ENCODE assay signal across 12 mouse cellular contexts in genomic region chr2:155283793-155284192, GRCm38 (mm10). TPM values are rescaled to one million over a fixed set of nuclear protein-coding genes. Genes with fewer than 3 reads are reported as not detected.
DNase-seq lines count a peak whose midpoint lies in the region; ATAC-seq and TF ChIP-seq lines count a peak whose summit lies in the region.
"Had no signal": no experiment of that assay in that cellular context is flagged by ENCODE, and none has a peak within 500 bp of the region (broad histone marks: within the 10 kb centered on the region; RNA-seq: fewer than 3 reads in every experiment).

No protein-coding gene starts in this region.

- no peak overlapping the region for H3K9ac ChIP-seq in heart, embryonic 13.5 days
- H3K9ac ChIP-seq in stomach, postnatal 0 days (ENCODE audit: low read length), result no peak overlapping the region

- no peak for ATAC-seq in heart, embryonic 13.5 days (ENCODE audit: extremely low read depth, insufficient number of reproducible peaks, low FRiP score, low TSS enrichment)
- no peak for ATAC-seq in stomach, postnatal 0 days (ENCODE audit: low FRiP score, low TSS enrichment)
- ATAC-seq: CD4-positive, CD25-positive, alpha-beta regulatory T cell, adult 4 months; hindbrain, postnatal 0 days had no signal

- H3K27ac ChIP-seq in heart, embryonic 13.5 days (replicated peaks), result peak overlapping the region; percentile 76
- H3K27ac ChIP-seq in stomach, postnatal 0 days (replicated peaks), result peak overlapping the region; percentile 78
- H3K27ac ChIP-seq: hindbrain, postnatal 0 days had no signal

- H3K4me1 ChIP-seq in heart, embryonic 13.5 days, result peaks cover 45% of the 10 kb centered on the region
- no peaks in the 10 kb centered on the region for H3K4me1 ChIP-seq in stomach, postnatal 0 days (replicated peaks; ENCODE audit: control insufficient read depth, insufficient read depth)

- 80% methylated on average over 4 of the region's 4 CpGs for WGBS in heart, embryonic 13.5 days
- 73% methylated on average over 4 of the region's 4 CpGs for WGBS in stomach, postnatal 0 days

- peaks cover 29% of the 10 kb centered on the region for H3K36me3 ChIP-seq in heart, embryonic 13.5 days
- peaks cover 7% of the 10 kb centered on the region for H3K36me3 ChIP-seq in stomach, postnatal 0 days (ENCODE audit: control insufficient read depth, insufficient read depth, low read length)

- TF ChIP-seq EP300 in stomach, postnatal 0 days (optimal IDR thresholded peaks at IDR 0.05), result no peak

- no peak overlapping the region for H3K4me3 ChIP-seq in heart, embryonic 13.5 days
- no peak overlapping the region for H3K4me3 ChIP-seq in stomach, postnatal 0 days (ENCODE audit: low read depth, low read length)
- H3K4me3 ChIP-seq: megakaryocyte, embryonic 14.5 days had no signal

- H3K9me3 ChIP-seq in heart, embryonic 13.5 days, result no peaks in the 10 kb centered on the region
- H3K9me3 ChIP-seq in stomach, postnatal 0 days (ENCODE audit: control insufficient read depth, low read length), result no peaks in the 10 kb centered on the region
- H3K9me3 ChIP-seq: megakaryocyte, embryonic 14.5 days had no signal

- peak; percentile 33 to 56 for DNase-seq in cerebellum, postnatal 25 days
- DNase-seq in cerebellum, adult 11 months, result no peak
- peak; percentile 14 to 27 for DNase-seq in right cerebral cortex, adult 2 months (ENCODE audit: low spot score in 2 of 2)
- no peak for DNase-seq in right cerebral cortex, postnatal 36 days (ENCODE audit: low spot score in 2 of 2)
- no peak for DNase-seq in stomach, postnatal 0 days (ENCODE audit: low spot score)
- no peak for DNase-seq in kidney, postnatal 10 days
- DNase-seq in urinary bladder, postnatal 36 days (ENCODE audit: low spot score in 2 of 2), result no peak
- DNase-seq: kidney, postnatal 4 days had no signal

- no peak for TF ChIP-seq CTCF in stomach, postnatal 0 days (IDR thresholded peaks at IDR 0.05; ENCODE audit: low read depth)

- H3K4me2 ChIP-seq in heart, embryonic 13.5 days, result no peak overlapping the region
- H3K4me2 ChIP-seq in stomach, postnatal 0 days (replicated peaks; ENCODE audit: low read depth), result no peak overlapping the region

- H3K27me3 ChIP-seq in heart, embryonic 13.5 days (replicated peaks), result no peaks in the 10 kb centered on the region
- H3K27me3 ChIP-seq in stomach, postnatal 0 days (ENCODE audit: control insufficient read depth, insufficient read depth, low read length), result no peaks in the 10 kb centered on the region
- H3K27me3 ChIP-seq: megakaryocyte, embryonic 14.5 days had no signal

RNA-seq across cellular contexts. Expression of gene Map1lc3a, which starts 7.7 kb away (rescaled TPM):
- polyA plus RNA-seq in heart, embryonic 13.5 days (2015; fragmentation: Nextera tagmentation; extraction: Ambion mirVana), result 297 and 329 TPM in 2 replicates
- polyA plus RNA-seq in stomach, postnatal 0 days (2015; fragmentation: Nextera tagmentation; extraction: Ambion mirVana), result 249 and 274 TPM in 2 replicates

RNA-seq across cellular contexts. Expression of gene Dynlrb1, which starts 47.5 kb away (rescaled TPM):
- 412 and 445 TPM in 2 replicates for polyA plus RNA-seq in heart, embryonic 13.5 days (2015; fragmentation: Nextera tagmentation; extraction: Ambion mirVana)
- polyA plus RNA-seq in stomach, postnatal 0 days (2015; fragmentation: Nextera tagmentation; extraction: Ambion mirVana), result 339 and 341 TPM in 2 replicates

Comparison
In these comparisons a context has a peak if more than half of its experiments do, and no peak if none do; other contexts are left out.
1. DNase-seq: peak in cerebellum, postnatal 25 days (2 of 2) and right cerebral cortex, adult 2 months (2 of 2); none in cerebellum, adult 11 months (single experiment), right cerebral cortex, postnatal 36 days (0 of 2), stomach, postnatal 0 days (single experiment), kidney, postnatal 10 days (single experiment) and urinary bladder, postnatal 36 days (0 of 2).